Mouse (Mus musculus) CD8-positive naive resting alpha-beta T cell, adult 2 months (primary cell): Measurements from ENCODE around the gene Olfr360.
"Not testable (repeated sequence)": the region's sequence is repeated elsewhere in the genome, so short reads cannot be mapped to it uniquely, and the experiment has no call there.

ENCODE experiments used
- DNase-seq, 2 experiments: peaks; one replicate each; pipeline ENCODE4 v3.0.0; 2022; ENCODE audit warnings: low read depth in 2 of 2, low spot score in 2 of 2

Gene Olfr360

DNA sequence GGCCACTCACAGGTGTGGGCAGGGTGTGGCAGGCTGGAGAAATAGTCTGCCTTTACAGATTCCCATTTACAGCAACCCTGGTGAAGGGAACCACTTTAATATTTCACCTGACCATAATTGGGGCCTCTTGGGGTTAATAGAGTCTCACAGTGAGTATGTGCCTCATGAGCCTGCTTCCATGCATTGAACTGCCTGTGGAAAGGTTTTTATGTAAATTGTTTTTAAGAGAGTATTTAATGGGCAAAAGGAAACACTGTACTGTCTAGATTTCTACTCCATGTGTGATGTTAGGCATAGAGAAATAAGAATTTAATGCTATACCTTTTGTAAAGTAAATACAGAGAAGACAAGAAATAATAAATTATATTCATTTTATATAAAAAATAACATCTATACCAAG, at the start of gene Olfr360:
TSS of gene Olfr360 (plus strand) at position 301 of the 400 bp plus-strand sequence.
- DNase-seq, result no peak

GRCm38 (mm10) chr2:37089190-37089589, 23.6 kb downstream of the Olfr360 start, which contains the start of gene Olfr361:
Gene Olfr361, minus strand, starts transcription at chr2:37089290.
- not testable (repeated sequence) for DNase-seq

DNA sequence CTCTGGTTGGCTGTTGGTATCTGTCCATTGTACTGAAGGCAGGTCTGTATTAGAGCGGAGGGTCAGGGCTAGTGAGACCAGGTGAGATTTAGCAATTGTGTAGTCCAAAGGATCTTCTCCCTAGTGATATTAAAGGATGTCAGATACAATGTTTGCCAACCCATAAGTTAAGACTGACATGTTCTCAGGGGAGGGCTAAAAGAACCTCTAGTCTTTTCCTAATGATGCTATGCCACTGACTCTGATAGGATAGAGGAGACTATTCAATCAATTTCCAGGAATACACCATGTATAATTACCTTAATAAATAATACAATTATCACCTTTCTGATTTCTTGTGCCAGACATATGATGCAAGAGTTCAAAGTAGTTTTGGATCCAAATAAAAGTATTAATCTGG, 52.3 kb downstream of the Olfr360 start, which contains the start of gene Olfr362:
TSS of gene Olfr362 (minus strand) at position 101 of the 400 bp plus-strand sequence.
- no peak for DNase-seq
